In the genomic region with DNA sequence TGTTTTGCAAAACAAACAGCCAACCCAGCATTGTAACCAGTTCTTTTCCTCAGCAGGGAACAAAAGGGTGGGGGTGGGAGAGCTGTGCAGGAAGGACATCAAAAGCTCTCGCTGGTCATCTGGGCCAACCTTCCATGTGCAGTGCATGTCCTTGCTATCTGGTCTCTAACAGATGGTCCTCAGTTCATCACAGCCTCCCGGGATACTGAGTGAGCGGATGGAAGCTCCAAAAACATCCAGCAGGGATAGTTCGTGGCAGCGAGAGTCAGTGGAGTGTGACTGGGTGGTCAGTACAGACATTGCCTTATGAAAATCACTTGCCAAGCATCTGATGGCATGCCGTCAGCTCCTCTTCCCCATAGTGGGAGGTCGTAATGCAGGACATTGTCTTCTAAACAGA, we compare ENCODE assay signal across 12 mouse cellular contexts.
DNase-seq lines count a peak whose midpoint lies in the region; ATAC-seq and TF ChIP-seq lines count a peak whose summit lies in the region.
"Had no signal": no experiment of that assay in that cellular context is flagged by ENCODE, and none has a peak within 500 bp of the region (broad histone marks: within the 10 kb centered on the region; RNA-seq: fewer than 3 reads in every experiment).

No protein-coding gene starts in this region.

- no peak overlapping the region for H3K4me3 ChIP-seq in heart, embryonic 15.5 days
- H3K4me3 ChIP-seq in midbrain, embryonic 11.5 days (ENCODE audit: low read depth, low read length), result no peak overlapping the region
- H3K4me3 ChIP-seq in kidney, adult 2 months (ENCODE audit: insufficient read depth, low read depth, low read length), result no peak overlapping the region
- H3K4me3 ChIP-seq: limb, embryonic 10.5 days; liver, embryonic 15.5 days had no signal

- WGBS in heart, embryonic 15.5 days, result 73% methylated on average over 7 of the region's 7 CpGs
- 58% methylated on average over 7 of the region's 7 CpGs for WGBS in midbrain, embryonic 11.5 days
- WGBS in kidney, adult 2 months, result 73% methylated on average over 7 of the region's 7 CpGs

- no peak overlapping the region for H3K9ac ChIP-seq in heart, embryonic 15.5 days
- H3K9ac ChIP-seq in midbrain, embryonic 11.5 days (ENCODE audit: low read length), result no peak overlapping the region
- H3K9ac ChIP-seq: liver, embryonic 15.5 days had no signal

- no peak overlapping the region for H3K4me2 ChIP-seq in heart, embryonic 15.5 days
- H3K4me2 ChIP-seq in midbrain, embryonic 11.5 days, result no peak overlapping the region
- H3K4me2 ChIP-seq: liver, embryonic 15.5 days had no signal

- ATAC-seq in heart, embryonic 15.5 days (replicated peaks; ENCODE audit: insufficient number of reproducible peaks, insufficient read depth, low FRiP score, low read depth), result no peak
- no peak for ATAC-seq in midbrain, embryonic 11.5 days (ENCODE audit: low FRiP score)

- TF ChIP-seq POLR2A in kidney, adult 2 months (IDR thresholded peaks at IDR 0.05; ENCODE audit: low read depth, low read length), result no peak

- H3K4me1 ChIP-seq in heart, embryonic 15.5 days (replicated peaks), result peaks cover 49% of the 10 kb centered on the region
- peaks cover 69% of the 10 kb centered on the region for H3K4me1 ChIP-seq in midbrain, embryonic 11.5 days (ENCODE audit: control insufficient read depth, insufficient read depth, low read length)
- peaks cover 3% of the 10 kb centered on the region; the same call in 1 of the 2 replicates for H3K4me1 ChIP-seq in kidney, adult 2 months (ENCODE audit: control insufficient read depth, insufficient read depth, low read length)

- H3K9me3 ChIP-seq in heart, embryonic 15.5 days (replicated peaks), result no peaks in the 10 kb centered on the region
- no peaks in the 10 kb centered on the region for H3K9me3 ChIP-seq in midbrain, embryonic 11.5 days (ENCODE audit: control insufficient read depth, low read length)
- H3K9me3 ChIP-seq: limb, embryonic 10.5 days; liver, embryonic 15.5 days had no signal

- H3K27me3 ChIP-seq in heart, embryonic 15.5 days, result no peaks in the 10 kb centered on the region
- H3K27me3 ChIP-seq in midbrain, embryonic 11.5 days (ENCODE audit: control insufficient read depth, insufficient read depth, low read length), result no peaks in the 10 kb centered on the region
- H3K27me3 ChIP-seq in kidney, adult 2 months (replicated peaks; ENCODE audit: control insufficient read depth, insufficient read depth, low read length), result no peaks in the 10 kb centered on the region
- H3K27me3 ChIP-seq: CH12.LX; liver, embryonic 15.5 days had no signal

- H3K36me3 ChIP-seq in heart, embryonic 15.5 days, result no peaks in the 10 kb centered on the region
- H3K36me3 ChIP-seq in midbrain, embryonic 11.5 days (ENCODE audit: control insufficient read depth, insufficient read depth, low read length), result peaks cover 2% of the 10 kb centered on the region; the same call in 1 of the 2 replicates
- H3K36me3 ChIP-seq in kidney, adult 2 months (ENCODE audit: control insufficient read depth, insufficient read depth, low read length), result no peaks in the 10 kb centered on the region; the same call in 1 of the 2 replicates
- H3K36me3 ChIP-seq: liver, embryonic 15.5 days had no signal

- TF ChIP-seq CTCF in kidney, adult 2 months (conservative IDR thresholded peaks at IDR 0.05; ENCODE audit: insufficient read depth, insufficient read length, low read depth, low read length), result no peak

- H3K27ac ChIP-seq in heart, embryonic 15.5 days, result peak overlapping the region; percentile 25; the same call in 1 of the 2 replicates
- peak overlapping the region; percentile 32; the same call in 1 of the 2 replicates for H3K27ac ChIP-seq in midbrain, embryonic 11.5 days (ENCODE audit: low read depth, low read length)
- H3K27ac ChIP-seq in kidney, adult 2 months (ENCODE audit: insufficient read depth, low read depth, low read length), result no peak overlapping the region
- H3K27ac ChIP-seq: limb, embryonic 10.5 days; liver, embryonic 15.5 days had no signal

- DNase-seq in heart, adult 8-10 months (ENCODE audit: low spot score), result no peak
- peak; percentile 60 for DNase-seq in cerebellum, adult 11-12 months
- peak; percentile 41 for DNase-seq in cerebellum, adult 8-10 months
- peak; percentile 87 for DNase-seq in midbrain, embryonic 11.5 days (ENCODE audit: low spot score, missing footprints)
- no peak for DNase-seq in right cerebral cortex, postnatal 25 days
- DNase-seq in kidney, adult 2 months, result no peak
- DNase-seq: kidney, postnatal 10 days; retina, postnatal 1 day had no signal

Comparison
In these comparisons a context has a peak if more than half of its experiments do, and no peak if none do; other contexts are left out.
1. DNase-seq: peak in cerebellum, adult 11-12 months (single experiment), cerebellum, adult 8-10 months (single experiment) and midbrain, embryonic 11.5 days (single experiment); none in heart, adult 8-10 months (single experiment), right cerebral cortex, postnatal 25 days (single experiment) and kidney, adult 2 months (single experiment).